Mouse (Mus musculus) inflammation-experienced regulatory T-cells, adult 6 months (primary cell): ENCODE results near the gene Smtnl2. TPM values are rescaled to one million over a fixed set of nuclear protein-coding genes. Genes with fewer than 3 reads are reported as not detected.
"Not testable (repeated sequence)": the region's sequence is repeated elsewhere in the genome, so short reads cannot be mapped to it uniquely, and the experiment has no call there.

Experiments used
- ATAC-seq: one replicate; pipeline ENCODE4 v1.8.0; 2017
- polyA plus RNA-seq, 3 experiments: library from polyadenylated mRNA; unstranded; fragments of 100-300 nt; shearing (Covaris generic); gene quantifications; one replicate each; pipeline ENCODE4 v1.2.1; 2017

Smtnl2 gene
- polyA plus RNA-seq, 3 experiments from 2014 or later = not detected

GRCm38 (mm10) chr11:72354971-72355728 lies 56.4 kb downstream of the Smtnl2 start:
- ATAC-seq = no peak

DNA sequence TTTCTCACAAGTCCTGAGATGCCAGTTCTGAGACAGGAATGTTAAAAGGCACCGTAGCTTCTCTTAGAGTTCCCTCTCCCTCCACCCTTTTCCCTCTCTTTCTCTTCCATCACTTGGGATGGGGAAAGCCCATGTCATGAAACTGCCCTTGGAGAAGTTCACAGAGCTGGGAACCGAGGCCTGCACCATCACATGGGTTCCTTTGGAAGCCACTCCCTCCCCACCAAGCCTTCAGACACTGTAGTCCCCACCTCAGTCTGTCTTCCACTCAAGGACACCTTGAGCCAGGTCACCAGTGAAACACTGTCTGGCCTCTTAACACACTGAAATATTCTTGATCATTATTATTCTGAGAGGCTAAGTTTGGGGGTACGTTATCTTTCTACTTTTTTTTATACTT lies 58.3 kb downstream of the Smtnl2 start:
- ATAC-seq = no peak

DNA sequence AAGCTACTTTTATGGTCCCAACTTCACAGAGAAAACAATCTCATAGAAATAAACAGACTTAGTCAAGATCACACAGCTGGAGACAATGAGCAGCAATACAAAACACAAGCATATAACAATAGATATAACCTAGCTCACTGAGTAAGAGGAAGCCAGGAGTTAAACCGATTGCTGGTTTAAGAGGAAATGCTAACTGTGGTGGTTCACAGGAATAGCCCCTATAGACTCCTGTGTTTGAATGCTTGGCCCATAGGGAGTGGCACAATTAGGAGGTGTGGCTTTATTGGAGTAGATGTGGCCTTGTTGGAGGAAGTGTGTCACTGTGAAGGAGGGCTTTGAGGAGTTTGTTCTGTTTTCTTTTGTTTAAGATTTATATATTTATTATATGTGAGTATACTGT lies 59.2 kb downstream of the Smtnl2 start:
- no peak for ATAC-seq

GRCm38 (mm10) chr11:72349652-72350051 lies 61.9 kb downstream of the Smtnl2 start:
- ATAC-seq = no peak

DNA sequence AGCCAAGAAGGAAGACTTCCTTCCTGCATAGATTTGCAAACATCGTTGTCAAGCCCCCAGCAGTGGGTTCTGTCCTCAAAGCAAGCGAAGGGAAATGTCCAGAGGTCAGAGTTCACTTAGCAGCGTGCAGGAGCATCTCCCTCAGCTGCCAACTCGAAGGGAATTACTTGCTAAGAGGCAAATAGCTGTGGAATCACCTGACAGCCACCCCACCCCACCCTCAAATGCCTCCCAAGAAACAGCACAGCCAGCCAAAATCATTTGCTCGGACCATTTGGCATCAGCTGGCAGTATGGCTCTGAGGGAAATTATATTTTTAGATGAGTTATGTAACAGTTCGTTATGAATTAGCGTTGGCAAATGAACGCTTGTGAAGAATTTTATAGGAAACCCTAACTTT lies 62.5 kb downstream of the Smtnl2 start:
- ATAC-seq = no peak

DNA sequence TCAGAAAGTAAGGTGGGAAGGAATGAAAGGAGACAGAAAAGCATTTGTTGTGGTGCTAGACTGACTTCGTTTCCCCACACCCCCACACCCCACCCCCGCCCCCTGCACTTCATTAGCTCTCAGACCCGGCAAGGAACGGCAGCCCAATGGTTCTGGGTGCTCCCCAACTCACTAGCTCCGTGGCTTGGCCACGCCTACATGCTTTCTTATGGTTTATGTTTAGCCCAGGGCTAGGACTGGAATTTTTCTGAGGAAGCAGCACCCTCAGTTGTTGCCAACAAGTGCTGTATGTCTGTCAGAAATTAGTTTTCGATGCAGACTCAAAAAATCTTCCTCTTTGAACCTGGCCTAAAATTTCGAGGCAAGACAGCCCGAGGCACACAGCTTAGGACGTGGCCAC lies 63.0 kb downstream of the Smtnl2 start:
- no peak for ATAC-seq

- ATAC-seq = no peak
These were observed 67.0 kb downstream of the Smtnl2 start for GRCm38 (mm10) chr11:72344486-72344885.

- ATAC-seq = no peak
These were observed 67.6 kb downstream of the Smtnl2 start for GRCm38 (mm10) chr11:72343904-72344303.

- ATAC-seq = not testable (repeated sequence)
These were observed 68.3 kb downstream of the Smtnl2 start for GRCm38 (mm10) chr11:72343238-72343625.

- ATAC-seq = no peak
These were observed 68.8 kb downstream of the Smtnl2 start for GRCm38 (mm10) chr11:72342549-72343237.

DNA sequence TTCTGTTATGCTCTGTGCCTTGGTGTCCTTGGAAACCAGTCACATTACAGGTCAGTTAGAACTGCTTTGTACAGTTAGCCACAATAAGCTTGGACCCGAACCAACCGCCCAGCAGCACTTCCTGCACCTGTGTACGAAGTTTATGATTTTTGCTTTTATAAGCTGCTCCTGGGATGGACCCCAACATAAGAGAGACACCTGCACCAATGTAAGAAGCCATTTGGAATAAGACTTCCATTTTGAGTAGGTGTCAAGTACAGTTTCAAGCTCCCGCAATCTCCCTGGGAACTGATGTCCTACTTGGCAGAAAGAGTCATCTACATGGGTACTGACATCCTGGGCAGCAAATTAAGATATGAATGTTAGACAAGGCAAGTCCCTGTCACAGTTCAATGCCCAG lies 71.8 kb downstream of the Smtnl2 start:
- no peak for ATAC-seq

Other genes starting within 250 kb of the Smtnl2 start
- gene Gm43951, start 204.9 kb downstream of the Smtnl2 start, polyA plus RNA-seq = not detected
- gene 4933427D14Rik, start 204.3 kb downstream of the Smtnl2 start, polyA plus RNA-seq = 10 to 100 TPM; 16.7 to 27.9 (median 22.9) TPM
- gene Txndc17, start 204.2 kb downstream of the Smtnl2 start, polyA plus RNA-seq = 100 to 1,000 TPM; 106 to 179 (median 111) TPM
- gene Med31, start 196.1 kb downstream of the Smtnl2 start, polyA plus RNA-seq = 10 to 100 TPM; 18.1 to 26.9 (median 22.3) TPM
- gene Slc13a5, start 144.5 kb downstream of the Smtnl2 start, polyA plus RNA-seq = not detected
- gene Xaf1, start 110.1 kb downstream of the Smtnl2 start, polyA plus RNA-seq = 100 to 1,000 TPM in 1 of 3 experiments, 10 to 100 TPM in 2; 45.3 to 118 (median 50.4) TPM
- not detected for gene Fbxo39, start 97.3 kb downstream of the Smtnl2 start, polyA plus RNA-seq
- not detected for gene Tekt1, start 49.3 kb downstream of the Smtnl2 start, polyA plus RNA-seq
- gene Ggt6, start 23.8 kb upstream of the Smtnl2 start, polyA plus RNA-seq = not detected
- gene Mybbp1a, start 29.6 kb upstream of the Smtnl2 start, polyA plus RNA-seq = 10 to 100 TPM; 46.1 to 71.2 (median 64.1) TPM
- not detected for gene Spns2, start 78.2 kb upstream of the Smtnl2 start, polyA plus RNA-seq
- 1 to 10 TPM in 1 of 3 experiments, under 1 TPM in 2; 0.24 to 1.2 (median 0.25) TPM for gene Spns3, start 138.8 kb upstream of the Smtnl2 start, polyA plus RNA-seq
- gene Ube2g1, start 195.6 kb upstream of the Smtnl2 start, polyA plus RNA-seq = 10 to 100 TPM; 38.6 to 45.4 (median 42.8) TPM